Mouse (Mus musculus) heart, adult 18-20 months (tissue): ENCODE data around the gene Agrp. TPM values are rescaled to one million over a fixed set of nuclear protein-coding genes. Genes with fewer than 3 reads are reported as not detected.

ENCODE experiments used
- DNase-seq, 2 experiments: peaks; one replicate each; pipeline ENCODE4 v3.0.0; 2021 to 2022; ENCODE audit warnings: mixed read lengths in 1 of 2
- microRNA-seq, 2 experiments: library from miRNA; unstranded; fragments of <30 nt; microRNA quantifications; one replicate each; pipeline ENCODE4 v1.2.0; 2022
- total RNA-seq, 2 experiments: library from RNA; stranded (reverse); gene quantifications; 2 replicates each; pipeline ENCODE4 v1.2.3; 2021

Gene Agrp
- total RNA-seq, 2 experiments from 2014 or later: not detected

- DNase-seq: peak; percentile 38 to 52
Observed at GRCm38 (mm10) chr8:105518436-105519313, 118.5 kb downstream of the Agrp start, which contains the start of gene Hsd11b2. Hsd11b2 (plus strand) TSS chr8:105518755.

DNA sequence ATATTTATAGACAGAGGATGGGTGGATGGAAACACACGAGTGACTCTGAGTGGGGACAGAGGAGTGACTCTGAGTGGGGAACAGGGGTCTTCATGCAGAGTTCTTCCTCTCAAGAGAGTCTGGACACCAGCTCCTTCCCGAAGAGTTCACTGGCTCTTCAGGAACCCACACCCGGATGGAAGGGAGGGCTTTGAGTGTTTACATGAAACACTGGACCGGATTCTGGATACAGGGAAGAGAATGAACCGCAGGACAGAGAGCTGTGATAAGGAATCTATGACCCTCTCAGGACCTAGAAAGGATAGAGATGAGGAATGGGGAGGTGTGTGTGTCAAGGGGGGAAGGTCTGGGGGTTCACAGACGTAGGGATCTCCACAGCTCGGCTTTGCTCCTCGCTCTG lies 119.8 kb downstream of the Agrp start:
- DNase-seq: peak in 1 of 2 experiments; percentile 22

Small RNA genes lying within 50 kb of the gene (microRNA-seq; reads per million reads assigned to microRNA genes)
- gene Mir1966: 0.38 to 0.81 reads per million in 2 experiments

Other genes starting within 250 kb of the Agrp start
- not detected for gene Kctd19, start 223.9 kb downstream of the Agrp start, total RNA-seq
- gene Lrrc36, start 223.8 kb downstream of the Agrp start, total RNA-seq: under 1 TPM; 0.27 to 0.64 TPM
- 10 to 100 TPM; 38.0 to 41.4 TPM for gene Tppp3, start 165.9 kb downstream of the Agrp start, total RNA-seq
- gene Zdhhc1, start 140.5 kb downstream of the Agrp start, total RNA-seq: 10 to 100 TPM; 12.5 to 14.2 TPM
- under 1 TPM; 0.21 to 0.22 TPM for gene Hsd11b2, start 118.6 kb downstream of the Agrp start, total RNA-seq
- 10 to 100 TPM; 50.4 to 53.2 TPM for gene Atp6v0d1, start 71.3 kb downstream of the Agrp start, total RNA-seq
- 10 to 100 TPM; 40.1 to 42.6 TPM for gene Ripor1, start 32.1 kb downstream of the Agrp start, total RNA-seq
- 10 to 100 TPM; 39.9 to 40.9 TPM for gene Ctcf, start 825 bp downstream of the Agrp start, total RNA-seq
- gene Carmil2, start 48.9 kb upstream of the Agrp start, total RNA-seq: 1 to 10 TPM in 1 of 2 experiments, under 1 TPM in 1; 0.12 to 1.1 TPM
- gene Acd, start 63.7 kb upstream of the Agrp start, total RNA-seq: 10 to 100 TPM; 11.0 to 12.6 TPM
- gene Pard6a, start 63.8 kb upstream of the Agrp start, total RNA-seq: 1 to 10 TPM; 7.3 to 7.8 TPM
- gene 4933405L10Rik, start 70.3 kb upstream of the Agrp start, total RNA-seq: not detected
- gene Enkd1, start 70.8 kb upstream of the Agrp start, total RNA-seq: 1 to 10 TPM; 1.3 TPM
- gene Gfod2, start 121.3 kb upstream of the Agrp start, total RNA-seq: 1 to 10 TPM; 3.8 to 4.5 TPM
- 10 to 100 TPM; 18.1 to 18.6 TPM for gene Ranbp10, start 190.0 kb upstream of the Agrp start, total RNA-seq
- not detected for gene Tsnaxip1, start 190.3 kb upstream of the Agrp start, total RNA-seq
- gene Cenpt, start 215.9 kb upstream of the Agrp start, total RNA-seq: 1 to 10 TPM; 2.2 to 2.5 TPM
- gene Thap11, start 217.7 kb upstream of the Agrp start, total RNA-seq: 10 to 100 TPM; 27.5 to 27.8 TPM
- gene Nutf2, start 223.2 kb upstream of the Agrp start, total RNA-seq: 10 to 100 TPM; 27.0 to 43.8 TPM
- gene Edc4, start 243.5 kb upstream of the Agrp start, total RNA-seq: 10 to 100 TPM; 23.0 to 25.7 TPM